Mouse (Mus musculus) left cerebral cortex, adult 11 months (tissue): ENCODE data around the gene Chrna9.

Experiments
- DNase-seq: peaks from one replicate; pipeline ENCODE4 v3.0.0; 2022; ENCODE audit warnings: low spot score

The Chrna9 gene

GRCm38 (mm10) chr5:65919326-65919725 is 15.4 kb upstream of the Chrna9 start:
- no peak for DNase-seq

- no peak for DNase-seq
These were observed 14.8 kb upstream of the Chrna9 start for GRCm38 (mm10) chr5:65919904-65920303.

- DNase-seq, result no peak
These were observed 13.9 kb upstream of the Chrna9 start for GRCm38 (mm10) chr5:65920701-65921426.

- no peak for DNase-seq
These were observed 13.1 kb upstream of the Chrna9 start for GRCm38 (mm10) chr5:65921477-65922138.

GRCm38 (mm10) chr5:65926666-65927065 is 8.1 kb upstream of the Chrna9 start:
- DNase-seq, result no peak

- no peak for DNase-seq
These were observed 5.6 kb upstream of the Chrna9 start for GRCm38 (mm10) chr5:65929162-65929561.

- no peak for DNase-seq
These were observed 4.5 kb upstream of the Chrna9 start for GRCm38 (mm10) chr5:65930171-65930570.

- no peak for DNase-seq
These were observed 1.5 kb upstream of the Chrna9 start for GRCm38 (mm10) chr5:65933258-65933657.

GRCm38 (mm10) chr5:65933764-65934163 is 957 bp upstream of the Chrna9 start:
- DNase-seq, result no peak

GRCm38 (mm10) chr5:65937011-65937726 is 2.4 kb downstream of the Chrna9 start:
- DNase-seq, result no peak

- DNase-seq, result peak; percentile 58
These were observed 3.4 kb downstream of the Chrna9 start for GRCm38 (mm10) chr5:65937998-65938715.

GRCm38 (mm10) chr5:65941145-65941544 is 6.4 kb downstream of the Chrna9 start:
- DNase-seq, result no peak

- no peak for DNase-seq
These were observed 15.1 kb downstream of the Chrna9 start for GRCm38 (mm10) chr5:65949822-65950221.

- DNase-seq, result peak; percentile 19
These were observed 15.5 kb downstream of the Chrna9 start for GRCm38 (mm10) chr5:65950236-65950635.

GRCm38 (mm10) chr5:65950679-65951512 is 16.2 kb downstream of the Chrna9 start:
- DNase-seq, result no peak

- DNase-seq, result no peak
These were observed 16.8 kb downstream of the Chrna9 start for GRCm38 (mm10) chr5:65951513-65951909.

- no peak for DNase-seq
These were observed 19.7 kb downstream of the Chrna9 start for GRCm38 (mm10) chr5:65954130-65955080.

GRCm38 (mm10) chr5:65955343-65956143 is 20.8 kb downstream of the Chrna9 start:
- peak; percentile 50 for DNase-seq
